Mouse (Mus musculus) liver, embryonic 14.5 days (tissue): ENCODE measurements at regions not wholly inside any gene's neighbourhood (a gene's known extent, or its start where the extent isn't known, plus 50 kb on each side); places are given as distances from the start of the nearest gene placed in this dataset.

Experiments
- CTCF ChIP-seq: IDR thresholded peaks from 2 replicates; pipeline ENCODE4 v1.5.1; 2016; ENCODE audit warnings: antibody characterized with exemption, low read depth, control low read depth
- EP300 ChIP-seq: IDR thresholded peaks from 2 replicates; pipeline ENCODE4 v1.6.1; 2016; ENCODE audit warnings: antibody characterized with exemption, low read depth

DNA sequence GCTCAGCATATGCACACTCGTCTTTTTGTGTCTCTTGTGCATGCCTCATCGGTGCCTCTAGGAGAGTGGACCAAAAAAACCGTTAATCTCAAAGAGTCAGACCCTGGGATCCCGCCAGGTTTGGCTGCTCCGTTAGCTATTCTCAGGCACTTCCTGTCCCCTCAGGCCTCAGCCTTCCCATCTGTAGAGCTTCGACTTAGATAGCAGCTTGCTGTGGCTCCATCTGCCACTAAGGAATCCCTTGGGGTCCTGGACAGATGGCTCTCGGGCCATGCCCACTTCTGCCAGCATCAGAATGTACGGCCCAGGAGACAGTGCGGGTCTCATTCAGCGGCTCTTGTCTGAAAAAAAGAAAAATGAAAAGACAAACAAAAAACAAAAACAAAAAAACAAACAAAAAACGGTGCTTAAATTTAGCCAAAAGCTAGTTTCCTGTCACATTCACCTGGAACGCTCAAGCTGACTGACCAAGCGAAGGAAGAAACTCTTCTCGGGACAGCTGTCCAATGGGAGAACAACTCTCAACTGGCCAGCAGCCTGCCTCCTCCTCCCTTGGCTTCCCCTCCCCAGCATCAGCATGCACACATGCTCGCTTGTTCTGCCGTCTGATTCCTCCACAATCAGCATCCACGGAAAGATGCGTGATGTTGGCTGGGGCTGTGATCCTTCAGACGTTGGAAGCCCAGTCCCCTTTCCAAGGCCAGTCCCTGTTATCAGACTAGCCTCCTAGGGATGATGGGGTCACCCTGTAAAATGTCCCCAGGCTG lies 343.6 kb upstream of the Fam19a5 start:
- TF ChIP-seq CTCF, result no peak
- no peak for TF ChIP-seq EP300
